Mouse (Mus musculus) cortical plate, adult 2 months (tissue): ENCODE results near the gene Tcf12. TPM values are rescaled to one million over a fixed set of nuclear protein-coding genes. Genes with fewer than 3 reads are reported as not detected.

Experiments
- H3K27ac ChIP-seq: fragments of 200-500 bp; 2 replicates; pipeline ENCODE4 v1.5.1; 2012; ENCODE audit warnings: low read length, control low read depth, inconsistent platforms; ENCODE audit not compliant: insufficient read depth
- H3K4me1 ChIP-seq: fragments of 200-500 bp; 2 replicates; pipeline ENCODE4 v1.6.1; 2011; ENCODE audit warnings: low read length; ENCODE audit not compliant: control insufficient read depth, insufficient read depth
- H3K4me3 ChIP-seq: fragments of 200-500 bp; 2 replicates; pipeline ENCODE4 v1.5.1; 2011; ENCODE audit warnings: mild to moderate bottlenecking, low read length, control low read depth; ENCODE audit not compliant: insufficient read depth
- CTCF ChIP-seq: fragments of 200-500 bp; IDR thresholded peaks from 2 replicates; pipeline ENCODE4 v1.5.1; 2011; ENCODE audit warnings: mild to moderate bottlenecking, control low read depth, low read length; ENCODE audit not compliant: insufficient read depth; ENCODE audit errors: extremely low read depth
- POLR2A ChIP-seq: fragments of 200-500 bp; IDR thresholded peaks from 2 replicates; pipeline ENCODE4 v1.6.1; 2011; ENCODE audit warnings: mild to moderate bottlenecking, low read length, control low read depth; ENCODE audit not compliant: insufficient read depth; ENCODE audit errors: extremely low read depth
- polyA plus RNA-seq: library from polyadenylated mRNA; depleted of rRNA; stranded (reverse); fragments of >200 nt; gene quantifications from 2 replicates; pipeline ENCODE4 v1.2.3, GENCODE M21; 2012

The Tcf12 gene
- polyA plus RNA-seq, 1 experiment, result 42.5 TPM

- TF ChIP-seq CTCF (no peak), POLR2A (no peak)
- no peak overlapping the region for H3K27ac ChIP-seq
- no peak overlapping the region for H3K4me3 ChIP-seq
- H3K4me1 ChIP-seq, result no peaks in the 10 kb centered on the region
Measured at GRCm38 (mm10) chr9:71834707-71835106, 277.0 kb downstream of the Tcf12 start.

DNA sequence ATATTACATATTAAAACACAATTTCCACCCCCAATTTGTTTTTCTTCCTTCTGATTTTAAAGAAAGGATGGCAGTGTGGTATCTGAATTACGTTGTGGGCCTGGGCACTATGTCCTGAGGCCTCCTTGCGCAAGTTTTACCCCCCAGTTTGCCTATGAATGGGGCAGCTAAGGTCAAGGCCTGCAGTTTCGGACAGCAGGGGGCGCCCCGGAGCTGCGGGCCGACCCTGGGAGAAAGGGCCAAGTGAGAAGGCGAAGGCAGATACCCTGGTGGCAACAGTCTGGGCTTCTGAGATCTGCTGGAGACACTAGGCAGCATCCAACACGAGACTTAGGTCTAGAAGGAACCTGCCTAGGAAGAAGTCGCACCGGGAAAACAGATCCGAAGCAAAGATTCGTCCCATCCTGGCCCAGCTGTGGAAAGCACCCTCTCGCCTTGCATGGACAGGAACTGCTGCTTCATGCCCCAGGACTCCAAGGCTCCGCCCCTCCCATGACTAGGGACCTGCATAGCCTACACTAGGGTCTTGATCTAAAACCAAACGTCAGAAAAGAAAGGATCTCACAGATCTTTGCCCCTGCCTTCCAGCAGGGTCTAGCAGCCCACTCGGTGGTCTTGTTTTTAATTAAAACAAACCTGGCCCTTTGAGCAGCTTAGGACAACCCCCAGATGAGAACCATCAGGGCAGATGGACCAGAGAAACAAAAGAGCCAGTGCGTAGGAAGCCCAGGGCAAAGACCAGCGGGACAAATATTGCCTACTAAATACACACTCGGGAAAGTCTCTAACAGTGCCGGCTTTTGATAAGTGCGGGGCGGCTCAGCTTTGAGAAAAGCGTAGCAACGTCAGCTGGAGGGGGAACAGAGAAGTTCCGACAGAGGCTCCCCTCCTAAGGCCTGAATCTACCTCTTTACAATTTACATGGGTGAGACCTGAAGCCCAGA is 279.6 kb downstream of the Tcf12 start:
- peak; percentile 45 for TF ChIP-seq CTCF
- TF ChIP-seq POLR2A, result no peak
- H3K4me3 ChIP-seq, result no peak overlapping the region
- no peaks in the 10 kb centered on the region for H3K4me1 ChIP-seq
- no peak overlapping the region for H3K27ac ChIP-seq

DNA sequence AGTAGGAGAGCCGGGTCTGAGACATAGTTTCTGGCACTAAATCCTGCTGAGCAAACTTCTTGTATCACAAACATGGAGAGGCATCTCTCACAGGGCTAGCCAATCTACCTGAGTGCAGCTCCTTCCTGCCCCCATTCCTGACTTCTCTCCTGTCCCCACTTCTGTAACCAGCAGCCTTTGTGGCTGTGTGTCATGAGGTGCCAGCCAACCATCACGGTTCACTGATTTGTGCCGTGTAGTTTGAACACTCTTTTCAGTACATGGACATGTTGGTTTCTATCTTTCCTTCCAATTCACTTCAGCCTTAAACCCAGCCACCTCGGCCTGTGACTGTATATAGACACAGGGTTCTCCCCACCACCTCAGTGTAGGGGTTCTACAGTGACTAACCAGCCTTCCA is 280.7 kb downstream of the Tcf12 start:
- TF ChIP-seq CTCF (no peak), POLR2A (no peak)
- Histone ChIP-seq H3K27ac (no peak overlapping the region), H3K4me1 (no peaks in the 10 kb centered on the region), H3K4me3 (no peak overlapping the region)

- no peak overlapping the region for H3K4me3 ChIP-seq
- TF ChIP-seq CTCF, result no peak
- no peak for TF ChIP-seq POLR2A
- H3K4me1 ChIP-seq, result no peaks in the 10 kb centered on the region
- no peak overlapping the region for H3K27ac ChIP-seq
Measured at GRCm38 (mm10) chr9:71830365-71830764, 281.3 kb downstream of the Tcf12 start.

- no peak overlapping the region for H3K4me3 ChIP-seq
- H3K27ac ChIP-seq, result no peak overlapping the region
- no peak for TF ChIP-seq CTCF
- TF ChIP-seq POLR2A, result no peak
- no peaks in the 10 kb centered on the region for H3K4me1 ChIP-seq
Measured at GRCm38 (mm10) chr9:71829753-71830152, 281.9 kb downstream of the Tcf12 start.

- Histone ChIP-seq H3K27ac (no peak overlapping the region), H3K4me3 (no peak overlapping the region), H3K4me1 (no peaks in the 10 kb centered on the region)
- TF ChIP-seq CTCF (no peak), POLR2A (no peak)
Measured at GRCm38 (mm10) chr9:71829137-71829536, 282.5 kb downstream of the Tcf12 start.

GRCm38 (mm10) chr9:71827371-71827770 is 284.3 kb downstream of the Tcf12 start:
- TF ChIP-seq CTCF (no peak), POLR2A (no peak)
- H3K4me1 ChIP-seq, result no peaks in the 10 kb centered on the region
- no peak overlapping the region for H3K27ac ChIP-seq
- H3K4me3 ChIP-seq, result no peak overlapping the region

DNA sequence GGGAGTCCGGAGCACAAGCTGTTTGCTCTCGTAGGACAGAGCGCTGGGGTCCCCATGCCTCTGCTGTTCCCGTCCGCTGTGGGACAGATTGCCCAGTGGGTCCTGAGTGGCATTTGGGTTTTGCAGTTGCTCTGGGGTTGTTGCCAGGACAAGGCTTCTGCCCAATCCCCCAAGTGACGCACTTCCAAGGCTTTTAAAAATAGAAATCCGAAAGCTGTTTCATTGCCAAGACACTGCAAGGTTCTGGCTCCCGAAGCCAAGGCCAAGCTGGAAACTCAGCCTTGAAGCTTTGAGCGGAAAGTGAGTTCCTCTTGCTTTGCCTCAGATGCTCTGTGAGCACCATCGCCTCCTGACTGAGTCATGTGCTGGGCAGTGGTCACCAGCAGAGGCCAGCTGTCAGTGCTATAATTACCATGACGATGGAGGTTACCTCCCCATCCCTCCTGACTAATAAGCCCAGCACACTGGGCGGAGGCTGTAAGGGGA is 285.6 kb downstream of the Tcf12 start:
- no peaks in the 10 kb centered on the region for H3K4me1 ChIP-seq
- no peak for TF ChIP-seq POLR2A
- TF ChIP-seq CTCF, result no peak
- H3K27ac ChIP-seq, result peak overlapping the region; percentile 56; the same call in 1 of the 2 replicates
- no peak overlapping the region for H3K4me3 ChIP-seq

DNA sequence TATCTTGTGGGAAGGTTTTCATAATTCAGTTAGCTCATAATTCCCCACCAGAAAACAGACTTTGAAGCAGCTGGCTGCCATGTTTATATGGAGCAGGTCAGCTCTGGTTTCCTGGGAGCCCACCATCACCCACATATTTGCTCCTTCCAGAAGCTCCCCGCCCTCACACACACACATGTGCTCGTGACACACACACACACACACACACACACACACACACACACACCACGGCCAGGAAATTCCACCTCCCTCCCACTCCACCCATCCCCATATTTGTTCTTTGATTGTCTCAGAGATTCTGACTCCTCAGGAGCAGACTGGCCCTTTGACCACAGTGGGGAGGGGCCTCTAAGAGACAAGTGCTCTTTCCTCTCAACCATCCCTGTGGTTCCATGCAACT is 289.7 kb downstream of the Tcf12 start:
- no peak for TF ChIP-seq CTCF
- TF ChIP-seq POLR2A, result no peak
- H3K4me1 ChIP-seq, result peaks cover 3% of the 10 kb centered on the region
- no peak overlapping the region for H3K4me3 ChIP-seq
- H3K27ac ChIP-seq, result no peak overlapping the region

GRCm38 (mm10) chr9:71818453-71818852 is 293.2 kb downstream of the Tcf12 start:
- 0 out of 2 replicates have a peak overlapping the region, but pooled peaks have one; percentile 32 for H3K27ac ChIP-seq

More at GRCm38 (mm10) chr9:71818453-71818852, 293.2 kb downstream of the Tcf12 start:
- H3K4me1 ChIP-seq, result peaks cover 3% of the 10 kb centered on the region
- TF ChIP-seq POLR2A, result no peak
- TF ChIP-seq CTCF, result no peak
- H3K4me3 ChIP-seq, result no peak overlapping the region
